Mouse (Mus musculus): ENCODE data around the gene Lamtor4. TPM values are rescaled to one million over a fixed set of nuclear protein-coding genes. Genes with fewer than 3 reads are reported as not detected.

The Lamtor4 gene
- total RNA-seq, 2 experiments from 2014 or later, result 5.4 to 26.4 TPM

DNA sequence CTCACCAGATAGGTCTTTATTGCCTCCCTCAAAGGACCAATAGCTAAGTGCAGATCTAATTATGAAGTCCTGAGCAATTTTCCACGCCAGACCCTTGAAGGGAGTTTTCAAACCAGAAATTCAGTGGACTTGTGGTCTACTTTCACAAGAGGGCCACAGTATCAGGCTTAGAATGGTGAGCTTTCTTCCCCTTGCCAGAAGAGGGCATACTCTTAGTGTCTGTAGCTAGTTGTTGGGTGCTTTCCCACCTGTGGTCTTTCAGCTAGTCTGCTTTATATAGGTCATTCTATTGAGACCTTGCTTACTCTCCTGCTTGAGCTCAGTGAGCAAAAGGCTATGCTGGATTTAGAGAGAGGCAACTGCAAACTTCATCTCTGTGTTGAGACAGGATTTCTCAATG is 28.3 kb downstream of the Lamtor4 start:
- ATAC-seq (replicated peaks; ENCODE audit: low FRiP score, poor library complexity, severe bottlenecking), result no peak

DNA sequence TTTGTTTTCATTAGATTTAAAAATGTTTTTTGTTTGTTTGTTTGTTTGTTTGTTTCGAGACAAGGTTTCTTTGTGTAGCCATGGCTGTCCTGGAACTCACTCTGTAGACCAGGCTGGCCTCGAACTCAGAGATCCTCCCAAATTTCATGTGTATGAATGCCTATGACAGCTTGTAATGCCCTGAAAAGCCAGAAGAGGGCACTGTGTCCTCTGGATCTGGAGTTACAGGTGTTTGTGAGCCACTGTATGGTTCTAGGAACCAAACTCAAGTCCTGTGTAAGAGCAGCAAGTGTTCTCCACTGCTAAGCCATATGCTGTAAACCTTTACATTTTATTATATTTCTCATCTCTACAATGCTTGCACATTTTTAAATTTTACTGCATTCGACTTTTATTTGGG is 32.6 kb downstream of the Lamtor4 start:
- no peak for ATAC-seq (replicated peaks; ENCODE audit: low FRiP score, poor library complexity, severe bottlenecking)

DNA sequence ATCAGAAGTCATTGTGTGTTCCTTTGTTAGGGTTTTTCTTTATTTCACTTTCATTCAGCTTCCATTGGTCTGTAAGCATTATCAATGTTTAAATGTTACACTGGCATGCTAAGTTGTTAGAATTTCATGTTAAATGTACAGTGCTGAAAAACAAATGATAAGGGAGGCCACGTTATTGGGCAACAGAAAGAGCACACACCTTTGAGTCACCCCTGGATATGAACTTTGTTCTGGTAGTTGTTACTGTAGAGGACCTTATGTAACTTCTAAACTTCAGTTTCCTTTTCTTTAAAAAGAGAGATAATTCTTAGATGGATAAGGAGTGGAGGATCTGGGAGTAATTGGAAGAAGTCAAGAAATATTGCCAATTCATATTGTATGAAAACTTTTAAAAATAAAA is 36.4 kb downstream of the Lamtor4 start:
- no peak for ATAC-seq (replicated peaks; ENCODE audit: low FRiP score, poor library complexity, severe bottlenecking)

DNA sequence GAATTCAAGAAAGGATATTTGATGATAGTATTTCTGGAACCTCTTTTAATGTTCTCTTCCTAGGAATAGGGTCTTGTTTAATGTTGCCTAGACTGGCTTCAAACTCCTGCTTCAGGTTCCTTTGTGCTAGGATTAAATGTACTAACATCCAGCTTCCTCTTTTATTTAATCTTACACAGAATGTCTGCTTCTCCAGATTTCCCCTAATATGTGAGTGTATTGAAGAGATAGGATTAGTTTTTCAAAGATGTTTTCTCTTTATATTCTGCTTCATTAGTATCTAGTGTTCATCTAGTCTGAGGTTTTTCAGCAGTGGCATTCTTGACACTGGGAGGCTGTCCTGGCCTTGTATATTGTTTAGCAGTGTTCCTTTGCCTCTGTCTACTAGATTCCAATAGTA is 38.9 kb downstream of the Lamtor4 start:
- ATAC-seq (replicated peaks; ENCODE audit: low FRiP score, poor library complexity, severe bottlenecking), result no peak

DNA sequence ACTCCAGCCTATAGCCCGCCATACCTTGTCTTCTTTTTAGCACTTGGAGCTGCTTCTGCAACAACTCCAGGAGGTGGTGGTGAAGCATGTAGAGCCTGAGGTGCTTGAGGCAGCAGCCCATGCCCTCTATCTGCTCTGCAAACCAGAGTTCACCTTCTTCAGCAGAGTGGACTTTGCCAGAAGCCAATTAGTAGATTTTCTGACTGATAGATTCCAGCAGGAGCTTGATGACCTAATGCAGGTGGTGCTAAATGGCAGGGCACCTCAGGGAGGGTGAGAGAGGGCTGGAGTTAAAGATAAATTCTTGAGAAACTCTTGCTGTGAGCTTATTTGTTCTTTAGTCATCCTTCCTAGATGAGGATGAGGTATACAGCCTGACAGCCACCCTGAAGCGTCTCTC is 44.3 kb downstream of the Lamtor4 start:
- no peak for ATAC-seq (replicated peaks; ENCODE audit: low FRiP score, poor library complexity, severe bottlenecking)

Other genes with a start within 250 kb of the Lamtor4 start
- not detected in 2 replicates for gene Smok3a, start 234.2 kb upstream of the Lamtor4 start, total RNA-seq (2015; ENCODE audit: low replicate concordance)
- not detected in 2 replicates for gene Smok3a, start 234.2 kb upstream of the Lamtor4 start, total RNA-seq (2017; ENCODE audit: low replicate concordance)
- not detected in 2 replicates for gene Smok3b, start 234.1 kb upstream of the Lamtor4 start, total RNA-seq (2015; ENCODE audit: low replicate concordance)
- gene Smok3b, start 234.1 kb upstream of the Lamtor4 start, total RNA-seq (2017; ENCODE audit: low replicate concordance), result not detected in 2 replicates
- not detected in 2 replicates for gene Smok3c, start 202.3 kb upstream of the Lamtor4 start, total RNA-seq (2015; ENCODE audit: low replicate concordance)
- gene Smok3c, start 202.3 kb upstream of the Lamtor4 start, total RNA-seq (2017; ENCODE audit: low replicate concordance), result not detected in 2 replicates
- gene Zkscan1, start 170.4 kb upstream of the Lamtor4 start, total RNA-seq (2015; ENCODE audit: low replicate concordance), result 12.6 and 20.5 TPM in 2 replicates
- gene Zkscan1, start 170.4 kb upstream of the Lamtor4 start, total RNA-seq (2017; ENCODE audit: low replicate concordance), result 14.4 and 16.7 TPM in 2 replicates
- 14.7 and 16.6 TPM in 2 replicates for gene Zscan21, start 138.6 kb upstream of the Lamtor4 start, total RNA-seq (2015; ENCODE audit: low replicate concordance)
- gene Zscan21, start 138.6 kb upstream of the Lamtor4 start, total RNA-seq (2017; ENCODE audit: low replicate concordance), result 5.7 and 12.6 TPM in 2 replicates
- 3.4 and 8.6 TPM in 2 replicates for gene Zfp113, start 99.7 kb upstream of the Lamtor4 start, total RNA-seq (2015; ENCODE audit: low replicate concordance)
- 2.0 and 4.1 TPM in 2 replicates for gene Zfp113, start 99.7 kb upstream of the Lamtor4 start, total RNA-seq (2017; ENCODE audit: low replicate concordance)
- gene Cops6, start 94.4 kb upstream of the Lamtor4 start, total RNA-seq (2015; ENCODE audit: low replicate concordance), result 34.2 and 54.1 TPM in 2 replicates
- gene Cops6, start 94.4 kb upstream of the Lamtor4 start, total RNA-seq (2017; ENCODE audit: low replicate concordance), result 10.1 and 22.2 TPM in 2 replicates
- gene Ap4m1, start 83.5 kb upstream of the Lamtor4 start, total RNA-seq (2015; ENCODE audit: low replicate concordance), result 9.6 and 16.2 TPM in 2 replicates
- 18.1 and 19.4 TPM in 2 replicates for gene Ap4m1, start 83.5 kb upstream of the Lamtor4 start, total RNA-seq (2017; ENCODE audit: low replicate concordance)
- 218 and 223 TPM in 2 replicates for gene Mcm7, start 83.1 kb upstream of the Lamtor4 start, total RNA-seq (2015; ENCODE audit: low replicate concordance)
- 304 and 424 TPM in 2 replicates for gene Mcm7, start 83.1 kb upstream of the Lamtor4 start, total RNA-seq (2017; ENCODE audit: low replicate concordance)
- 40.4 and 42.3 TPM in 2 replicates for gene Taf6, start 68.0 kb upstream of the Lamtor4 start, total RNA-seq (2015; ENCODE audit: low replicate concordance)
- 21.8 and 30.3 TPM in 2 replicates for gene Taf6, start 68.0 kb upstream of the Lamtor4 start, total RNA-seq (2017; ENCODE audit: low replicate concordance)
- 13.0 and 23.8 TPM in 2 replicates for gene Cnpy4, start 68.0 kb upstream of the Lamtor4 start, total RNA-seq (2015; ENCODE audit: low replicate concordance)
- gene Cnpy4, start 68.0 kb upstream of the Lamtor4 start, total RNA-seq (2017; ENCODE audit: low replicate concordance), result 23.5 and 29.3 TPM in 2 replicates
- 0.72 TPM in 1 of 2 replicates, not detected in the other for gene Mblac1, start 61.2 kb upstream of the Lamtor4 start, total RNA-seq (2015; ENCODE audit: low replicate concordance)
- gene Mblac1, start 61.2 kb upstream of the Lamtor4 start, total RNA-seq (2017; ENCODE audit: low replicate concordance), result 0.53 and 1.4 TPM in 2 replicates
- gene Nxpe5, start 29.6 kb upstream of the Lamtor4 start, total RNA-seq (2015; ENCODE audit: low replicate concordance), result 0.84 and 1.1 TPM in 2 replicates
- 0.39 TPM in 1 of 2 replicates, not detected in the other for gene Nxpe5, start 29.6 kb upstream of the Lamtor4 start, total RNA-seq (2017; ENCODE audit: low replicate concordance)
- 15.5 and 16.8 TPM in 2 replicates for gene BC037034, start 8.6 kb downstream of the Lamtor4 start, total RNA-seq (2015; ENCODE audit: low replicate concordance)
- 7.6 and 8.9 TPM in 2 replicates for gene BC037034, start 8.6 kb downstream of the Lamtor4 start, total RNA-seq (2017; ENCODE audit: low replicate concordance)
- not detected in 2 replicates for gene Gal3st4, start 17.4 kb downstream of the Lamtor4 start, total RNA-seq (2015; ENCODE audit: low replicate concordance)
- not detected in 2 replicates for gene Gal3st4, start 17.4 kb downstream of the Lamtor4 start, total RNA-seq (2017; ENCODE audit: low replicate concordance)
- gene Gm43720, start 24.5 kb downstream of the Lamtor4 start, total RNA-seq (2015; ENCODE audit: low replicate concordance), result not detected in 2 replicates
- gene Gm43720, start 24.5 kb downstream of the Lamtor4 start, total RNA-seq (2017; ENCODE audit: low replicate concordance), result not detected in 2 replicates
- not detected in 2 replicates for gene Gpc2, start 24.5 kb downstream of the Lamtor4 start, total RNA-seq (2015; ENCODE audit: low replicate concordance)
- gene Gpc2, start 24.5 kb downstream of the Lamtor4 start, total RNA-seq (2017; ENCODE audit: low replicate concordance), result 0.39 TPM in 1 of 2 replicates, not detected in the other
- gene Stag3, start 24.8 kb downstream of the Lamtor4 start, total RNA-seq (2015; ENCODE audit: low replicate concordance), result 52.4 and 92.6 TPM in 2 replicates
- gene Stag3, start 24.8 kb downstream of the Lamtor4 start, total RNA-seq (2017; ENCODE audit: low replicate concordance), result 51.5 and 56.2 TPM in 2 replicates
- gene Pvrig, start 86.5 kb downstream of the Lamtor4 start, total RNA-seq (2015; ENCODE audit: low replicate concordance), result not detected in 2 replicates
- gene Pvrig, start 86.5 kb downstream of the Lamtor4 start, total RNA-seq (2017; ENCODE audit: low replicate concordance), result not detected in 2 replicates
- 1.7 TPM in 1 of 2 replicates, not detected in the other for gene Zfp157, start 186.0 kb downstream of the Lamtor4 start, total RNA-seq (2015; ENCODE audit: low replicate concordance)
- 1.7 and 3.3 TPM in 2 replicates for gene Zfp157, start 186.0 kb downstream of the Lamtor4 start, total RNA-seq (2017; ENCODE audit: low replicate concordance)